Mouse (Mus musculus): ENCODE results near the gene Wnt7a.

Wnt7a gene

DNA sequence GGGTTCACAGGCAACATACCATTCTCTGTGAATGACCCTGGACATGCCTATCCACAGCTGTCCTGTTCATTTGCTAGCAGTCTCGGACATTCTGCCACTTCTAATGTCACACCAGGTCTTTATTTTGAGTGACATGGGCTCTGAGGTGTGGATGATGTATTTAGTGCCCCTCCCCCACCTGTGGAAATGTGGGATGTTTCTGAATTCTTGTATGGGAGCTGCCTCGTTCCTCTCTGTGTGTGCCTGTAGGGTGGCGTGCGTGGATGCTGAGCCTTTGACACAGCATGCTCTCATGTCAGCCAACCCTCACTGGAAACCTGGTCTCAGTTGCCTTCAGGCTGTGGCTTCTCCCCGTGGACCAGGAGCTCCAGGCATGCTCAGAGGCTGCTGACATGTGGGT is 66.1 kb downstream of the Wnt7a start:
- in situ Hi-C loops (cut with MboI, MseI), result no loop called here

GRCm38 (mm10) chr6:91339612-91340246 is 71.4 kb downstream of the Wnt7a start:
- in situ Hi-C loops (cut with MboI, MseI), result no loop called here

DNA sequence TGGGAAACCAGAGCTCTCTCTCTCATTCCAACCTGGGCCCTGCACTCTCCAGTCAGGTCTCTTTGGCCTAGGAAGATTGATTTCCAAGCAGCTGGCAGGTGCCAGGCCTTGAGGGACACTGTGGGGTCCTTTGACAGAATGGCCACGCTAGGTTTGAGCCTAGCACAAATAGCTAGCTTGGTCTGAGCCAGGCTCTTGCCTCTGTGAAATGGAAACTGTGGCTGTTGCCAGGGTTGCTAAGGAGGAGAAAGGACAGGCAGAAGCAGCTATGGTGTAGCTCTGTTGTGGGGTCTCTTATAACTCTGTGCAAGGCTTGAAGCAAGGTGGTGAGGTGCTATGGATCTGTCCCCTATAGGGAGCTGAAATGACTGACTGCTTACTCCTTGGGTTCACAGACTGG is 75.7 kb downstream of the Wnt7a start:
- in situ Hi-C loops (cut with MboI, MseI), result no loop called here

GRCm38 (mm10) chr6:91331886-91332285 is 79.3 kb downstream of the Wnt7a start:
- in situ Hi-C loops (cut with MboI, MseI), result no loop called here

GRCm38 (mm10) chr6:91325556-91325955 is 85.6 kb downstream of the Wnt7a start:
- in situ Hi-C loops (cut with MboI, MseI), result no loop called here

DNA sequence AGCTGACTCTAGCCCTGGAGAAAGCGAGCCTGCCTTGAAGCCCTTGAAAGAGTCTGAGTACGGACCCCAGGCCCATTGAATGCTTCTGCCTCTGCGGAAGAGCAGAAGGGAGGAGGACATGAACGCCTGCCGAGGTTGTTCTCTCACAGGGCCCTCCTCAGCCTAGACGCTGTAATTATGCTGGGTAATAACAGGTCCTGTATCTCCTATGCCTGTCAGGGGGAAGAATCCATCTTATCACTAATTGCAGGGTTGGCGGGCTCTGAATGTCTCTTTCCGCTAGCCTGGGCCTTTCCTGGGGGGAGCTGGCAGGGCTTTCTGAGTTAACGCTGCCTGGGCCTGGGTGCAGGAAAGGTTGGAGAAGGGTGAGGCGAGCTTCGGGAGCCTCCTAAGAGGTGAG is 86.4 kb downstream of the Wnt7a start:
- in situ Hi-C loops (cut with MboI, MseI), result no loop called here

DNA sequence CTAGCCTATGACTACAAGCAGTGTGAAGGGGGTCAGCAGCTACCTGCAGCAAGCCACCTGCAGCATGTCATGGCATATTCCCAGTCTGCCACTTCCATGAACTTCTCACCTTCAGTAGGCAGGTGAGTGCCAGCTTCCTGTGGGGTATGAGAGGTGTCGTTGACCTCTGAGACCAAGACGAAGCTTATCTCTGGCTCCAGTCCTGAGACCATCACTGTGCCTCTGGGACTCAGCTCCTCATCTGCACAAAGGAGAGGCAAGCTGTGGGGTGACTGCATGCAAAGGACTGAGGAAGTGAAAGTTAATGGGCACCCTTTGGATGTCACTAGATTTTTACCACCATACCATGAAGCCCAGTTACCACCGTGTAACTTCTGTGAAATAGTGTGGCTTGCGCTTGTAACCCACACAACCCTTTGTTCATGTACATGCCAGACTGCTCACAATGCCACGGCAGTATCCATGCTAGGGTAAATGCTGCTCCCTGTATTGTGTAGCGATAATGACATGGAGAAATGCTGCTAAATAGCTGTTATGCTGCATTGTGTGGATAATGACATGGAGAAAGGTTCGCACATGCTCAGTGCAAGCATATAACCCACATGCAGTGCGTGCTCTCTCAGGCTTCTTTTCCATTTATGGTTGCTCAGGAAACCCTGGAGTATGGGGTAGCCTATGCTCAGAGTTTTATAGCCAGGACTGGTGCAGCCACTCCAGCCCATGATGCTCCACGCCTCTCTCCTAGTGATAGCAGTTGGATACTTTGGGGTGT is 89.0 kb downstream of the Wnt7a start:
- in situ Hi-C loops (cut with MboI, MseI), result no loop called here

Data from T-helper 2 cell (primary cell).